Mouse (Mus musculus) mesoderm, embryonic 11.5 days (tissue): ENCODE measurements around the gene Cldn9.

Source experiments
- DNase-seq: peaks from one replicate; pipeline ENCODE4 v3.0.0-alpha.2; 2012; ENCODE audit warnings: low read depth, low spot score

The Cldn9 gene

GRCm38 (mm10) chr17:23680336-23680735, 3.5 kb downstream of the Cldn9 start:
- DNase-seq: no peak

GRCm38 (mm10) chr17:23679127-23679835, 4.5 kb downstream of the Cldn9 start, which contains the start of gene Cldn6:
Cldn6 (plus strand) TSS chr17:23679249.
- no peak for DNase-seq

- DNase-seq: peak; percentile 81
Measured at GRCm38 (mm10) chr17:23677236-23677679, 6.6 kb downstream of the Cldn9 start, which contains the start of gene Tnfrsf12a. Tnfrsf12a (minus strand) TSS chr17:23677468.

GRCm38 (mm10) chr17:23676473-23677031, 7.3 kb downstream of the Cldn9 start:
- no peak for DNase-seq

GRCm38 (mm10) chr17:23675564-23676281, 8.1 kb downstream of the Cldn9 start:
- no peak for DNase-seq

- DNase-seq: no peak
Measured at GRCm38 (mm10) chr17:23675127-23675526, 8.7 kb downstream of the Cldn9 start.

- no peak for DNase-seq
Measured at GRCm38 (mm10) chr17:23674271-23674952, 9.4 kb downstream of the Cldn9 start.

GRCm38 (mm10) chr17:23673424-23674073, 10.3 kb downstream of the Cldn9 start, which contains the start of the genes Hcfc1r1 and Thoc6:
Hcfc1r1 (plus strand) TSS chr17:23673596.
Thoc6 (minus strand) TSS chr17:23673882.
- peak; percentile 94 for DNase-seq

GRCm38 (mm10) chr17:23672761-23673160, 11.1 kb downstream of the Cldn9 start:
- DNase-seq: no peak

GRCm38 (mm10) chr17:23671519-23671918, 12.3 kb downstream of the Cldn9 start:
- DNase-seq: no peak

- no peak for DNase-seq
Measured at GRCm38 (mm10) chr17:23670516-23671074, 13.2 kb downstream of the Cldn9 start.

GRCm38 (mm10) chr17:23665511-23665910, 18.3 kb downstream of the Cldn9 start:
- DNase-seq: no peak

GRCm38 (mm10) chr17:23664556-23665021, 19.2 kb downstream of the Cldn9 start:
- peak; percentile 68 for DNase-seq

GRCm38 (mm10) chr17:23661526-23661925, 22.3 kb downstream of the Cldn9 start:
- DNase-seq: no peak

GRCm38 (mm10) chr17:23660876-23661200, 23.0 kb downstream of the Cldn9 start:
- DNase-seq: no peak

- DNase-seq: no peak
Measured at GRCm38 (mm10) chr17:23660117-23660875, 23.5 kb downstream of the Cldn9 start, which contains the start of gene Bicdl2. Bicdl2 (plus strand) TSS chr17:23660506.

GRCm38 (mm10) chr17:23658450-23658849, 25.4 kb downstream of the Cldn9 start:
- DNase-seq: no peak

GRCm38 (mm10) chr17:23654410-23654809, 29.4 kb downstream of the Cldn9 start:
- DNase-seq: no peak

- DNase-seq: no peak
Measured at GRCm38 (mm10) chr17:23654001-23654400, 29.8 kb downstream of the Cldn9 start.

GRCm38 (mm10) chr17:23653324-23653723, 30.5 kb downstream of the Cldn9 start:
- no peak for DNase-seq
